Mouse (Mus musculus) heart, postnatal 14 days (tissue): ENCODE results near the gene Dlg5. TPM values are rescaled to one million over a fixed set of nuclear protein-coding genes. Genes with fewer than 3 reads are reported as not detected.
A peak's percentile ranks its signal among the peaks of the same experiment; 100 is the strongest.

Experiments
- DNase-seq, 2 experiments: peaks; one replicate each; pipeline ENCODE4 v3.0.0; 2021 to 2022
- intact Hi-C: fragments of 180-260 bp; cut with DNase I; formaldehyde crosslinking; loops from one replicate; pipeline ENCODE4 v1.15.1; 2025
- total RNA-seq, 2 experiments: library from RNA; stranded (reverse); gene quantifications; 2 replicates each; pipeline ENCODE4 v1.2.3; 2021

Gene Dlg5
- total RNA-seq, 2 experiments from 2014 or later = 10.4 to 14.1 TPM

DNA sequence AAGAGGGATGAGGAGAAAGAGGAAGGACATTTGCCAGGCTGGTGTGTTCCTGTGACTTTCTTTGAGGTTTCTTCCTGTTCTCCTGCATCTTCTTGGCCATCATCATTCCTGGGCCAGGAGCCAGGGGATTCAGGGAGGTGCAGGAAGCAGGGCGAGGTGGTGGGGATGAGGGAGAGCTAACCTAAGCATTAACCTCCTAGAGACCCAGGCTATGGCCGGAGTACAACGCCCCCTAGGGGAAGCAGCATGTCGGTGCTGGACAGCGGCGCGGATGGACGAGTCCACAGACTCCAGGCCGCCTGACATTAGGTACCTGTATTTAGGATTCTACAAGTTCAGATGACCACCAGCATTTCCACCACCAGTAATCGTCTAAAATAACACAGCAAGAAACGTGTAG is 6.1 kb downstream of the Dlg5 start:
- intact Hi-C loops = no loop called here
- DNase-seq = peak in 1 of 2 experiments; percentile 16

- intact Hi-C loops = no loop called here
- no peak for DNase-seq
These were observed 9.8 kb downstream of the Dlg5 start for GRCm38 (mm10) chr14:24235954-24236353.

DNA sequence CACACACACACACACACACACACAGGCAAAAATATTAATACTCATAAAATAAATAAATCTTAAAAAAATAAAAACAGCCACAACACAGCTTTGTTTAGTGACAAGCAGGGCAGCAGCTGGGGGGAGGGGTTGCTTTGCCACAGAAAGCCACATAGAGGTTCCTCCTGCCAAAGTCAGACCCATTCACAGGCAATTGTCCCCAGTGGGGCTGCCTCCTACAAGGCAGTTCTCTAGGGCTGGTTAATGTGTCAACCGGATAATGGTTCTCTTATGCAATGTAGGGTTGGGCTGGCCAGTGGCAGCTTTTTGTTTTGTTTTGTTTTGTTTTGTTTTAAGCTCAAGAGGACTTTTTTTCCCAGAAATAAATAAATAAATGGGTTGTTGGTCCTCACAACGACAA is 11.3 kb downstream of the Dlg5 start:
- DNase-seq = no peak
- intact Hi-C loops = no loop called here

DNA sequence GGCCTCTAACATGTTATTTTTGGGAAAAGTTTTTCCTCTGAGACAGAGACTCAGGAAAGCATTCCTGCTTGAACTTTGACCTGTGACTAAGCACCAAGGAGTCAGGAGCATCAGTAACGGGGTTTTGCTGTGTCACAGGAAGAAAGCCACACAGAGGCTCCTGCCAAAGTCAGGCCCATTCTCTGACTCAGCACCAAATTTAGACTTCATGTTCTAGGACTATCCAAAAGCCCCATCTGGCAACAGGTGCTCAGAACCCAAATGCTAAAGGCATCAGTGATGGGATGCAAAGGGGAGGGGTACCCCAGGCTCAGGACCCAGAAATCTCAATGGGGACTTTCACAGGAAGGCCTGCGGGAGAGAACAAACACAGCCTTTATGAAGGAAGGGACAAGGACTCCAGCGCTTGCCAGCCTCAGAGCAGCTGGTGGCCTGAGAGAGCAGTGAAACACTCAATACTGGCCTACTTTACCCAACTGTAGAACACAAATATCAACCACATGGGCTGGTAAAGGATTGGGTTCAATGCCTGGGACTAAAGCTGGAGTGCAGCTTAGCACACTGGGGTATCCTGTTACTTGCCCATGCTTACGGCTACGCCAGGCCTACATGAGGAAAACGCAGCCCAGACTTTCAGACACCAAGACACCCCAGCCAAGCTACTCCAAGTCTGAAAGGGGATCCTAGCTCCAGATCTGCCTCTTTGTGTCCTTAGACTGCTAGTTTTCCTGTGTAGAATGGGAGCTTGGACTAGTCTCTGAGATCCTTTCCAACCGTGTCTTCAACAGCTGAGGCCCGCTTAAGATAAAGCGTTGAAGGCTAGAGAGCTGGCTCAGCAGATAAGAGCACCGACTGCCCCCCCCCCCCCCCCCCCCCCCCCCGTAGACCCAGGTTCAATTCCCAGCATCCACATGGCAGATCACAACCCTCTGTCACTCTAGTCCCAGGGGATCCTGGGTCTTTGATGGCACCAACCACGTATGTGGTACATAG is 12.8 kb downstream of the Dlg5 start:
- intact Hi-C loops = no loop called here
- peak in 1 of 2 experiments; percentile 14 for DNase-seq

DNA sequence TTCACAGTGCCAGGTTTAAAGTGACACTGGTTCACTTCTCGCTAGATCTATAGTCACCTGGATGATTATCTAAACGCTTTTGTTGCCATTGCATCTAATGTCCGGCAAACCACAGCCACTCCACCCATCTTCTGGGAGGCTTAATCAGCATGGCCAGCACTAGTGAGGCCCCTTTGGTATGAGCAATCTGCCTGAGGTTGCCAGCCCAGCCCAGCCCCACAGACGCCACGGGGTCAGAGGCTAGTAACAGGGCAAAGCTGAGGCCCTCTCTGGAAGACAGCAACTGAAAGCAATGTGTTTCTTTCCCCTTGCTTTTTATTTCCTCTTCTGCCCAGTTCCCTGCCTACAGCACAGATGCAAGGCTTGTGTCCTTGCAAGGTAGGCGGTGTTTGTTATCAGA is 17.2 kb downstream of the Dlg5 start:
- no peak for DNase-seq
- intact Hi-C loops = no loop called here

DNA sequence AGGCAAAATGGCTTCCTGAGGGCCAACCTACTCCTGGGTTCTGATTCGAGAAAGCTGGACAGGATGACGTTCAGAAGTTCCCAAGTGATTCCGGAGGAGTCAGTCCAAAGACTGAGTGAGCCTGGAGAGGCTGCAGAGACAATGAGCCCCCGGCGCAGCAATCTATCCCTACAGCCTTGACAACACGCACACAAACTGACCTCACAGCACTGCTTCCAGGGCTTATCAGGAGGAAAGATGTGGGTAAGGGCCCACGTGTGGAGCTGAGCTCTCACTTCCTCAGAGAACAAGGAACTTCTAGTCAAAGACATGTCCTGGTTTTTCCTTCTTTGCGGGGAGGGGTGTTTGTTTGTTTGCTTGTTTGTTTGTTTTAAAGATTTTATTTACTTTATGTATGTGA is 18.7 kb downstream of the Dlg5 start:
- intact Hi-C loops = no loop called here

GRCm38 (mm10) chr14:24226344-24226743 is 19.4 kb downstream of the Dlg5 start:
- DNase-seq = no peak
- intact Hi-C loops = no loop called here

More for the DNA sequence above, 18.7 kb downstream of the Dlg5 start:
- no peak for DNase-seq

- intact Hi-C loops = no loop called here
These were observed 23.0 kb downstream of the Dlg5 start for GRCm38 (mm10) chr14:24222759-24223158.

GRCm38 (mm10) chr14:24222273-24222672 is 23.4 kb downstream of the Dlg5 start:
- no peak for DNase-seq
- intact Hi-C loops = no loop called here

More at GRCm38 (mm10) chr14:24222759-24223158, 23.0 kb downstream of the Dlg5 start:
- DNase-seq = peak in 1 of 2 experiments; percentile 14

- DNase-seq = no peak
- intact Hi-C loops = no loop called here
These were observed 28.4 kb downstream of the Dlg5 start for GRCm38 (mm10) chr14:24217362-24217722.

- no peak for DNase-seq
- intact Hi-C loops = no loop called here
These were observed 28.9 kb downstream of the Dlg5 start for GRCm38 (mm10) chr14:24216678-24217361.

- intact Hi-C loops = no loop called here
- DNase-seq = no peak
These were observed 29.7 kb downstream of the Dlg5 start for GRCm38 (mm10) chr14:24216064-24216463.

- no peak for DNase-seq
- intact Hi-C loops = no loop called here
These were observed 31.3 kb downstream of the Dlg5 start for GRCm38 (mm10) chr14:24214436-24214835.

GRCm38 (mm10) chr14:24213336-24213735 is 32.4 kb downstream of the Dlg5 start:
- intact Hi-C loops = no loop called here
- DNase-seq = no peak

DNA sequence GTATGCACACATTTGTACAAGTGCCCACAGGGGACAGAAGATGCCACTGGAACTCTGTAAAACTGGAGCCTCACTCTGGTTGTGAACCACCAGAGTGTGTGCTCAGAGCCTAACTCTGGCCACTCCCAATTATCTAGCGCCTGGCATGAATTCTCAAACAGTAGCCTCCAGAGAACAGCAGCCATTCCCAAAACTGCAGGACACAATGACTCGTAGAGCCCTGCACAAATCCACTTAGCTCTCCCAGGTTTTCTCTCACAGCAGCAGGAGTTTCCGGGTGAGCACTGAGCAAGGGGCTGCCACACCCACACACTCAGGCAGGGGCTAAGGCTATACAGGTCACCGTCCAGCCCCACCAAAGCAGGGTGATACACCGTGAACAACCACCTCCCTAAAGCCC is 32.9 kb downstream of the Dlg5 start:
- intact Hi-C loops = no loop called here
- DNase-seq = no peak

DNA sequence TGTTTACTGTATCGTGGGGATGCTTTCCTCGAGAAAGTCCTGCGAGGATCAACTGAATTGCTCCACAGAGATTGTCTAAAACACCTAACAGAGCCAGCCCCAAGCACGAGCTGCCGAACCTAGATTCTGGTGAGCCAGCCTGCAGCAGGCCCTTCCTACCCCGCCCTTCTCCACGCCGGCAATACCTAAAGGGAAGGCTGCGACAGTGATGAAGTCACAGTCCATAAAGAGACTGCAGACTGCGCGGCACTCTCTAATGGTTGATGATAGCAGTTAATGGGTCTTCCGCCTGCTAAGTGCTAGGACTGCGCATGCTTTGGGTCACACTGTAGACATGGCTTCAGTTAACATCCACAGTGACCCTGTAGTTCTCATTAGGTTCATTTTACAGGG is 38.4 kb downstream of the Dlg5 start:
- intact Hi-C loops = no loop called here
- no peak for DNase-seq

DNA sequence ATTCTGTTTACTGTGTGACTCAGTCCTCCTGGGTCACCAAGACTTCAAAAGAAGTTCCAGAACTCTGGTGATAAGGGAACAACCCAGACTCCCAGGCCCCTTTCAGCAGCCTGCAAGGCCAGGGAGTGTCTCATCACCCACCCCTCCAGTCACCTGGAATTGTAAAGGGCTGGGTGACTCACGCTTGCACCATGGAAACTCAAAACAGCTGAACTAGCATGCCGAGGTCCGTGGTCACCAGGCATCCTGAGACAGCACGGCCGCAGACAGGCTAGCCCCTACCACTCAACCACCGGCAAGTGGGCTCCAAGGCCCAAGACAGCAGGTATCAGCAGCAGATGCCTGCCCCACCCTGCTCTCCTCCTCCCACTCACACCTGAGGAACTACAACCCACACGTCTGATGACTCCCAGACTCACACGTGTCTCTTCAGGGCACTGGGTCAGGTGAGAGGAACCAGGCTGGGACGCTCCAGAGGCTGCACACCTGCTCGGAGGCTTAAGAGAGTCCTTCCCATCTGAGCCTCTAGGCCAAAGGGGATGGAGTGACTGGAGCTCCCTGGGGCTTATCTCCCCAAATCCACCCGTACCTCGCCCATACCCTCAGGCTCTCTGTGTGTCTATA is 38.9 kb downstream of the Dlg5 start:
- no peak for DNase-seq
- intact Hi-C loops = no loop called here

GRCm38 (mm10) chr14:24206314-24206713 is 39.4 kb downstream of the Dlg5 start:
- no peak for DNase-seq
- intact Hi-C loops = no loop called here

DNA sequence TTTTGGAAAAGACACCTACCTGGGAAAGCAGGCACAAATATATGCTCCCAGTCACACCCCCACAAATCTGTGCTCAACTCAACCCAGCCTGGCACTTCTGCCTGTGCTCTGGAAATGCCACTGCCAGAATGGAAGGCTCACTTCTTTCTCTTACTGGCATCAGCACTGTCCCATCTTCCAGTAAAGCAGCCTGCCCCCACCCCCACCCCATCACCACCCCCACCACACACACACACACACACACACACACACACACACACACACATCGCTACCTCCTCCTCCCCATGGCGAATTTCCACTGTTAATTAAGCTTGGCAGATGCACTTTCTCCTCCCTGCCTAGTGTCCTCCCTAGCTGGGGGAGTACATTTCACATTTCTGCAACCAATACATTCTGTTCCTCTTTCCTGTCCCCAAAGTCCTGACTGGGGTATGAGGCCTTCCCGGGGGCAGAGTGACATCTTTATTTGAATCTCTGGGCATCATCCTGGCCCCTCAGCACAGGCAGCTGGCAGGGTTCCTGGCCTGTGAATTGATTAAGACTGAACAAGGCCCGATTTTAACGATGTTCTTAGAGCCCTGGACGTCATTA is 40.3 kb downstream of the Dlg5 start:
- no peak for DNase-seq
- intact Hi-C loops = no loop called here

GRCm38 (mm10) chr14:24203210-24203609 is 42.5 kb downstream of the Dlg5 start:
- DNase-seq = no peak
- intact Hi-C loops = no loop called here

DNA sequence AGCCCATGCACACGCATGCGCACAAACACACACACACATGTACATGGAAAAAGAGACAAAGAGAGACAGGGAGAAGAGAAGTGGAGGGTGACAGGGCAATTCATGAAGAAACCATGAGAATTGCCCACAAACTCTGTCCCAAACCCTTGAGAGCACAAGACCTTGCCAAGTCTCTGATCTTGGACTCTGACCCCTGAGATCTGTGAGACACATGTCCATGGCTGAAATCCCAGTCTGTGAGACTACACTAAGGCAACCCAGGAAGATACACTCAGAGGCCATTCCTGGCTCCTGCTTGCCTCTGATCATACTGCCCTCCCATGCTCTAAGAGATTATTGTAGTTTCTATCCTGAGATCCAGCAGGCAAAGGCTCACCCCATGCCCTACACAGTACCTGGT is 44.9 kb downstream of the Dlg5 start:
- intact Hi-C loops = no loop called here
- no peak for DNase-seq
